Mouse (Mus musculus) cerebellum, adult 2 months (tissue): ENCODE results near the gene Mapk10.

Experiments
- CTCF ChIP-seq: fragments of 200-500 bp; IDR thresholded peaks from 2 replicates; pipeline ENCODE4 v1.5.1; 2011; ENCODE audit warnings: low read depth, mild to moderate bottlenecking, control low read depth, low read length, moderate library complexity, borderline replicate concordance; ENCODE audit not compliant: insufficient read depth
- POLR2A ChIP-seq: fragments of 200-500 bp; IDR thresholded peaks from 2 replicates; pipeline ENCODE4 v1.6.1; 2011; ENCODE audit warnings: low read length, control low read depth, borderline replicate concordance; ENCODE audit not compliant: insufficient read depth

DNA sequence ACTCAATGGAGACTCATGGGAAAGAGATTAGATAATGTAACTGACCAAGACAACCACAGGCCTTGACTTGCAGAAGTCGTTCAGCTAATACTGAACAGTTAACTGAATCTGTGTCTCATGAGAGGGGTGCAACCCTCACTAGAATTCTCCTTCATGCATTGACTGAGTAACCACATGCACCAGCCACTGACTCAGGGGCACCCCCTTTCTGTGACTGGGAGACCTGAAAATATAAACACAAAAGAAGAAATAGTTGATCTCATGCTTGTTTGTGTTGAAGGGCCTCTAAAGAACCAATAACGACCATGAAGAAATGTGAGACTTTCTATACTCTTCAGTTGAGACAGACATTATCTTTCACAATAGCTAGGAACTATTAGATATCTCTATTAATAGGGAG, 10.9 kb upstream of the Mapk10 start:
- TF ChIP-seq CTCF = peak; percentile 26; the same call in 1 of the 2 replicates
- TF ChIP-seq POLR2A = no peak
